Mouse (Mus musculus) heart, postnatal 4 days (tissue): Measurements from ENCODE around the gene Grm1. TPM values are rescaled to one million over a fixed set of nuclear protein-coding genes. Genes with fewer than 3 reads are reported as not detected.

Experiments
- DNase-seq: peaks from one replicate; pipeline ENCODE4 v3.0.0; 2021
- total RNA-seq, 2 experiments: library from RNA; stranded (reverse); gene quantifications; 2 replicates each; pipeline ENCODE4 v1.2.3; 2021

Gene Grm1
- total RNA-seq, 2 experiments from 2014 or later, result 0.45 to 0.98 TPM

GRCm38 (mm10) chr10:10710359-10710758 lies 371.8 kb downstream of the Grm1 start:
- DNase-seq, result no peak

DNA sequence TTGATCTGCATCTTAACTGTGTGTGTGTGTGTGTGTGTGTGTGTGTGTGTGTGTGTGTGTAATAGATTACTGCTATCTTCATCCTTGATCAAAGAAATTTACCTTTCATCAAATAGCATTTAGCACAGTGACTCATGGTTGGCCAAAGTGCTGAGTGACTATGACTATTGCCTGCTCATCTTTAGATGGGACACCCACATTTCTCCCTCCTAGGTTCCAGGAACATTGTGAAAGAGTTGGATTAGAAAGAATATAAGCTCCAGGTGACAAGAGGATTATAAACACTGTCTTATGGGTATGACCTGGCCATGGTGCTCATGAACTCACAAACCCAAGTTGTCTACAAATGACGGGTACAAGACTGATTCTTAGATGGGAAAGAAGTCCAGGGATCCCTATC lies 374.1 kb downstream of the Grm1 start:
- no peak for DNase-seq

- no peak for DNase-seq
These were observed 380.8 kb downstream of the Grm1 start for GRCm38 (mm10) chr10:10701326-10701725.

GRCm38 (mm10) chr10:10700903-10701302 lies 381.3 kb downstream of the Grm1 start:
- DNase-seq, result no peak

DNA sequence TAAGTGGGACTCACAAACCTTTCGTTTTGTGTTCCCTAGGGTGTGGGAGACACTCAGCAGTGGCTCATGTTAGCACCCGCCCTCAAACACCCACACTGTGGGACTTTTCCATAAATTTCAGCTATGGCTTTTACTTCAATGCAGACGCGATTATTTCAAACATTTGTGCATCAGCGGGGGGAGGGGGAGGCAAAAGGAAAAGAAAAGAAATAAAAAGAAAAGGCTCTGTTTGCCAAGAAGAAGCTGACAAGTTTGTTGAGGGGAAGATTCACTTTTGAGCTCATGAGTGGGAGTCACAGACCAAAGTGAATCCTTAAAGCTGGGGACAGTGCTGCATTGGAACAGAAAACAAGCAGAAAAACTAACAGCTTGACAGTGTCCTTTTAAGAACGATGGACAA lies 384.7 kb downstream of the Grm1 start:
- no peak for DNase-seq

- DNase-seq, result no peak
These were observed 392.4 kb downstream of the Grm1 start for GRCm38 (mm10) chr10:10689668-10690223.

DNA sequence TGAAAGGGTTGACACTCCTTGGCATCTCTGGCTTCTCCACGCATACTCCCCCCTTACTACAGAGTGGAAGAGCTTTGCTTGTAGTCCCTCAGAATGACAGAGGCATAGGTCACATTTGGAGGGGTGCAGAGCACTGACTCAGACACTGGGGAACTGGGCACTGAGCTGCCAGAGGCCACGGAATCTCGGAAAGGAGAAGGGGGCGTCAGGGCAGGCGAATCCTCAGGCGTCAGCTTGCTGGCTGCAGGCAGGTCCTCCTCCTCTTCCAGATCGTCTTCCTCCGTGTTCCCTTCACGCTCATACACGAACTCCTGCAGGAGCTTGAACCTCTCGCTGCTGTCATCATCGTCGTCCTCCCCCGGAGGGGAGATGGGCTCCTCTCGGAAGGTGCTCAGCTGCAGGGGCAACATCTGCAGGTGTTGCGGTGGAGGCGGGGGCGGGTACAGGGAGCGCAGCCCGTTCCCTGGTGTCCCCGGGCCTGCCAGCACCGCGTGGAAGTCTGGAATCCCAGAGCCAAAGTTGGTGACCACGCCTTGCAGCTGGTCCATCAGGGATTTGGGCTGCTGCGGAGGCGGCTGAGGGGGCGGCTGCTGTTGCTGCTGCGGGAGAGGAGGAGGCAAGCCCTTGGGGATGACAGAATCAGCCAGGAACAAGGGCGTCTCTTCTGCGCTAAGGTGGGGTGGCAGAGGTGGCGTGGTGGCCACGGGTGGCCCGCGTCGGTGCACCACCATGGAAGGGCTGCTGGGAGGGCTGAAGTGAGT lies 393.1 kb downstream of the Grm1 start:
- DNase-seq, result no peak

- no peak for DNase-seq
These were observed 401.1 kb downstream of the Grm1 start, which contains the start of gene Gm10944 for GRCm38 (mm10) chr10:10681048-10681447. TSS of gene Gm10944 (plus strand) at chr10:10681348.

GRCm38 (mm10) chr10:10659976-10660375 lies 422.2 kb downstream of the Grm1 start:
- DNase-seq, result no peak

GRCm38 (mm10) chr10:10659161-10659560 lies 423.0 kb downstream of the Grm1 start:
- no peak for DNase-seq

GRCm38 (mm10) chr10:10656621-10657020 lies 425.5 kb downstream of the Grm1 start:
- DNase-seq, result no peak

DNA sequence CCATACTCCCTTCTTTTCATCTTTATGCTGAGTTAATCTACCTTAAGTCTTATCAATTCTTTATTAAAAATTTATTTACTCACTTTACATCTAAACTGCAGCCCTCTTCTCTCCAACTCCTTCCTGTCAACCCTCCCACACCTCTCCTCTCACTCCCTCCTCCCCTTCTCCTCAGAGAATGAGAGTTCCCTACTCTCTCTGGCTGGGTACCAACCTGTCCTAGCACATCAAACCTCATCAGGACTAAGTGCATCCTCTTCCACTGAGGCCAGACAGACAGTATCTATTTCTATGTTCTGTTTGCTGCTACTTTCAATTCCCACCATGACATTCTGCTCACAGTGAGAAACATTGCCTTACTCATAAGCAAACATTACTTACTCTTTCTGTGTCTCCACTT lies 426.2 kb downstream of the Grm1 start:
- DNase-seq, result no peak

Other genes starting within 250 kb of the Grm1 start
- gene Shprh, start 67.1 kb upstream of the Grm1 start, total RNA-seq, result 10 to 100 TPM; 13.8 to 14.1 TPM
- 10 to 100 TPM; 36.1 to 38.7 TPM for gene Fbxo30, start 199.0 kb upstream of the Grm1 start, total RNA-seq